Mouse (Mus musculus) forebrain, postnatal 0 days (tissue): ENCODE results near the gene Zfp710. TPM values are rescaled to one million over a fixed set of nuclear protein-coding genes. Genes with fewer than 3 reads are reported as not detected.

Experiments used
- ATAC-seq: fragments of 200-750 bp; cut with Nextera tagmentation; 2 replicates; pipeline ENCODE4 v1.8.0; 2017; ENCODE audit warnings: mild to moderate bottlenecking, moderate library complexity
- DNase-seq: peaks from one replicate; pipeline ENCODE4 v3.0.0-alpha.2; 2015
- H3K27ac ChIP-seq: fragments of 300-500 bp; sonication (generic); 2 replicates; pipeline ENCODE4 v1.5.1; 2014; ENCODE audit warnings: low read depth, mild to moderate bottlenecking, antibody characterized with exemption, low read length, moderate library complexity, mixed read lengths
- H3K27me3 ChIP-seq: fragments of 300-500 bp; sonication (generic); 2 replicates; pipeline ENCODE4 v1.6.1; 2014; ENCODE audit warnings: mild to moderate bottlenecking, low read length, mixed read lengths; ENCODE audit not compliant: insufficient read depth
- H3K36me3 ChIP-seq: fragments of 300-500 bp; sonication (generic); 2 replicates; pipeline ENCODE4 v1.6.1; 2014; ENCODE audit warnings: mild to moderate bottlenecking, moderate library complexity; ENCODE audit not compliant: insufficient read depth
- H3K4me1 ChIP-seq: fragments of 300-500 bp; sonication (generic); 2 replicates; pipeline ENCODE4 v1.6.1; 2014; ENCODE audit warnings: antibody characterized with exemption; ENCODE audit not compliant: insufficient read depth
- H3K4me2 ChIP-seq: fragments of 300-500 bp; sonication (generic); 2 replicates; pipeline ENCODE4 v1.6.1; 2014; ENCODE audit warnings: low read depth, mild to moderate bottlenecking, moderate library complexity
- H3K4me3 ChIP-seq: fragments of 300-500 bp; sonication (generic); 2 replicates; pipeline ENCODE4 v1.5.1; 2014; ENCODE audit warnings: low read depth, low read length, mixed read lengths
- H3K9ac ChIP-seq: fragments of 300-500 bp; sonication (generic); 2 replicates; pipeline ENCODE4 v1.6.1; 2014; ENCODE audit warnings: mild to moderate bottlenecking
- H3K9me3 ChIP-seq: fragments of 300-500 bp; sonication (generic); 2 replicates; pipeline ENCODE4 v1.6.1; 2016; ENCODE audit warnings: low read length
- CTCF ChIP-seq: sonication (generic); IDR thresholded peaks from 2 replicates; pipeline ENCODE4 v1.5.1; 2016; ENCODE audit warnings: antibody characterized with exemption, control low read depth, low read depth
- WGBS: fragments of 180-500 bp; shearing (Covaris S2); extraction: QIAGEN DNeasy Blood & Tissue Kit; methylation state at CpG from one replicate; pipeline ENCODE4 v1.1.7; 2014; 5-methylcytosine and 5-hydroxymethylcytosine counted together
- polyA plus RNA-seq: library from polyadenylated mRNA; unstranded; fragments of >200 nt; fragmentation: Nextera tagmentation; extraction: Ambion mirVana; gene quantifications from 2 replicates; pipeline ENCODE4 v1.2.1, GENCODE M21; 2015
- total RNA-seq: library from RNA; depleted of rRNA; stranded (reverse); fragments of >200 nt; gene quantifications from 2 replicates; pipeline ENCODE4 v1.2.3, GENCODE M21; 2014

The Zfp710 gene
- total and polyA plus RNA-seq, 2 experiments from 2014 or later, result 12.3 to 30.6 TPM

GRCm38 (mm10) chr7:80002353-80003055 lies 22.1 kb upstream of the Zfp710 start:
- H3K9me3 ChIP-seq, result no peaks in the 10 kb centered on the region
- no peak for TF ChIP-seq CTCF
- H3K27ac ChIP-seq, result no peak overlapping the region
- no peak overlapping the region for H3K4me2 ChIP-seq
- ATAC-seq (no peak), DNase-seq (no peak)
- no peaks in the 10 kb centered on the region for H3K27me3 ChIP-seq
- H3K4me3 ChIP-seq, result no peak overlapping the region
- no peaks in the 10 kb centered on the region for H3K4me1 ChIP-seq
- WGBS, result 46% methylated on average over 11 of the region's 11 CpGs
- no peak overlapping the region for H3K9ac ChIP-seq
- H3K36me3 ChIP-seq, result no peaks in the 10 kb centered on the region

DNA sequence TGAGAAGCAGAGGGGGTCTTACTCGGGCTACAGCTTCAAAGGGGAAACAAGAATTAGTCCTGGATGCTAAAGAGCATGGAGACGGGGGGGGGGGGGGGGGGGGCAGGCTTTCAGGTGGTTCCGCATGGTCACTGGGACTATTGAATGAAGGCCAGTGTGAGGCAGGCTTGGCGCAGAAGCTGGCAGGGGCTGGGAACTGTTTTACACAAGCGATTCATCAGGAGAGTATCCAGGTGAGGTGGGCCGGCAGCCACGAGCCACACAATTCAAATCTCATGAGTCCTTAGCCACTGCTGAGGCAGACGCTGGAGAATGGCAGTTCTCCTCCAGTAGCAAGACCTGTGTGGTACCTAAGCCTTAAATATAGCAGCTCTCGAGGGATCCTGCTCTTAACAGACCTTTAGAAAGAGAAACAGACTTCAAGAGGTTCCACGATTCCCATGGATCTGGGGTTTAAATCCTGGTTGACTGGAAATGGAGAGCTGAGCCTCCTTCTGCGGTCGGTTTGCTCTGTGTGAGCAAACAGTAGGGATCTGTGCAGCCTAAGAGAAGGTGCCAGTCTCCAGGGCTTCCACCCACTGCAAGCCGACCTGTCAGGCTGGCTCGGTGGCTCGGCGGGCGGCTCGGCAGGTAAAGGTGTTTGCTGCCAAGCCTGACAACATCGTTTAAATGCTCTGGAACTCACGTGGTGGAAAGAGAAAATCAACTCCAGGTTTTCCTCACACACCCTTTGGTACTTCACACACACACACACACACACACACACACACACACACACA lies 19.6 kb upstream of the Zfp710 start:
- Histone ChIP-seq H3K4me3 (no peak overlapping the region), H3K36me3 (no peaks in the 10 kb centered on the region), H3K27me3 (no peaks in the 10 kb centered on the region), H3K4me1 (no peaks in the 10 kb centered on the region), H3K4me2 (no peak overlapping the region), H3K9ac (no peak overlapping the region), H3K27ac (no peak overlapping the region), H3K9me3 (no peaks in the 10 kb centered on the region)
- ATAC-seq (no peak), DNase-seq (no peak)
- WGBS, result 62% methylated on average over 20 of the region's 20 CpGs
- TF ChIP-seq CTCF, result no peak

GRCm38 (mm10) chr7:80010680-80011079 lies 13.9 kb upstream of the Zfp710 start:
- Histone ChIP-seq H3K9me3 (no peaks in the 10 kb centered on the region), H3K4me1 (no peaks in the 10 kb centered on the region), H3K9ac (no peak overlapping the region), H3K36me3 (no peaks in the 10 kb centered on the region), H3K27me3 (no peaks in the 10 kb centered on the region), H3K27ac (no peak overlapping the region), H3K4me2 (no peak overlapping the region), H3K4me3 (no peak overlapping the region)
- TF ChIP-seq CTCF, result no peak
- DNase-seq (no peak), ATAC-seq (no peak)
- 79% methylated on average over 5 of the region's 5 CpGs for WGBS

DNA sequence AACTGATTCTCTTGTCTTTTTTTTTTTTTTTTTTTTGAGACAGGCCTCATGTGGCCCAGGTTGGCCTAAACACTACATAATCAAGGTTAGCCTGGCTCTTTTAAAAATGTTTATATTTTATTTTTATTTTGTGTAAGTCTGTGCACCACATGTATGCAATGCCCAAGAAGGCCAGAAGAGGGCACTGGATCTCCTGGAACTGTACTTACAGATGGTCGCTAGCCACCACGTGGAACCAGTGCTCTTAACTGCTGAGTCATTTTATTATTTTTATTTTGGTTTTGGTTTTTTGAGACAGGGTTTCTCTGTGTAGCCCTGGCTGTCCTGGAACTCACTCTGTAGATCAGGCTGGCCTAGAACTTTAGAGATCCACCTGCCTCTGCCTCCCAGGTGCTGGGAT lies 13.1 kb upstream of the Zfp710 start:
- no peak overlapping the region for H3K9ac ChIP-seq
- no peaks in the 10 kb centered on the region for H3K27me3 ChIP-seq
- no peaks in the 10 kb centered on the region for H3K4me1 ChIP-seq
- H3K36me3 ChIP-seq, result no peaks in the 10 kb centered on the region
- 54% methylated on average over 2 of the region's 2 CpGs for WGBS
- H3K27ac ChIP-seq, result no peak overlapping the region
- no peak for DNase-seq
- ATAC-seq, result no peak
- no peaks in the 10 kb centered on the region for H3K9me3 ChIP-seq
- TF ChIP-seq CTCF, result peak; percentile 51
- H3K4me2 ChIP-seq, result no peak overlapping the region
- no peak overlapping the region for H3K4me3 ChIP-seq

- 79% methylated on average over 7 of the region's 7 CpGs for WGBS
- H3K4me1 ChIP-seq, result no peaks in the 10 kb centered on the region
- H3K27me3 ChIP-seq, result no peaks in the 10 kb centered on the region
- H3K36me3 ChIP-seq, result no peaks in the 10 kb centered on the region
- no peak for TF ChIP-seq CTCF
- H3K4me2 ChIP-seq, result no peak overlapping the region
- H3K4me3 ChIP-seq, result no peak overlapping the region
- ATAC-seq (no peak), DNase-seq (no peak)
- no peaks in the 10 kb centered on the region for H3K9me3 ChIP-seq
- H3K27ac ChIP-seq, result no peak overlapping the region
- no peak overlapping the region for H3K9ac ChIP-seq
Measured at GRCm38 (mm10) chr7:80013884-80014550, 10.6 kb upstream of the Zfp710 start.

GRCm38 (mm10) chr7:80014826-80015755 lies 9.5 kb upstream of the Zfp710 start:
- 72% methylated on average over 21 of the region's 21 CpGs for WGBS
- no peak overlapping the region for H3K4me2 ChIP-seq
- no peaks in the 10 kb centered on the region for H3K27me3 ChIP-seq
- no peaks in the 10 kb centered on the region for H3K9me3 ChIP-seq
- H3K4me3 ChIP-seq, result no peak overlapping the region
- H3K36me3 ChIP-seq, result no peaks in the 10 kb centered on the region
- no peak for TF ChIP-seq CTCF
- DNase-seq, result no peak
- H3K9ac ChIP-seq, result no peak overlapping the region
- ATAC-seq, result no peak
- H3K27ac ChIP-seq, result no peak overlapping the region
- H3K4me1 ChIP-seq, result no peaks in the 10 kb centered on the region
